Mouse (Mus musculus) Patski (cell line): ENCODE data around the gene Tle6. TPM values are rescaled to one million over a fixed set of nuclear protein-coding genes. Genes with fewer than 3 reads are reported as not detected.

Source experiments
- ATAC-seq: fragments of 100-300 bp; one replicate; pipeline ENCODE4 v1.8.0; 2021
- CTCF ChIA-PET: fragments of 350-600 bp; sonication (Branson Sonifier 250); formaldehyde crosslinking; loops from one replicate; lab custom pipeline; 2022; ENCODE audit warnings: inconsistent platforms; lab: Charles Lee
- POLR2A ChIA-PET: fragments of 350-600 bp; sonication (Branson Sonifier 250); formaldehyde crosslinking; loops from one replicate; lab custom pipeline; 2022; ENCODE audit warnings: antibody characterized with exemption, inconsistent platforms; lab: Charles Lee
- DNase-seq: peaks from one replicate; pipeline ENCODE4 v3.0.0-alpha.2; 2011; ENCODE audit warnings: low read depth, low spot score
- H3K27me3 ChIP-seq: fragments of 371-371 bp; one replicate; pipeline ENCODE4 v1.5.1; 2021
- CTCF ChIP-seq: fragments of 100-300 bp; IDR thresholded peaks from one replicate; pipeline ENCODE4 v1.5.1; 2021
- in situ Hi-C: fragments of 300-500 bp; cut with MboI; formaldehyde crosslinking; loops from 3 replicates; pipeline ENCODE4 v1.11.1; 2018; ENCODE audit warnings: low pct_unique_long_range_greater_than_20kb, mixed read lengths
- polyA plus RNA-seq: library from polyadenylated mRNA; unstranded; gene quantifications from one replicate; pipeline ENCODE4 v1.2.3, GENCODE M21; 2021

Gene Tle6
- polyA plus RNA-seq, 1 experiment from 2014 or later, result 7.5 TPM

DNA sequence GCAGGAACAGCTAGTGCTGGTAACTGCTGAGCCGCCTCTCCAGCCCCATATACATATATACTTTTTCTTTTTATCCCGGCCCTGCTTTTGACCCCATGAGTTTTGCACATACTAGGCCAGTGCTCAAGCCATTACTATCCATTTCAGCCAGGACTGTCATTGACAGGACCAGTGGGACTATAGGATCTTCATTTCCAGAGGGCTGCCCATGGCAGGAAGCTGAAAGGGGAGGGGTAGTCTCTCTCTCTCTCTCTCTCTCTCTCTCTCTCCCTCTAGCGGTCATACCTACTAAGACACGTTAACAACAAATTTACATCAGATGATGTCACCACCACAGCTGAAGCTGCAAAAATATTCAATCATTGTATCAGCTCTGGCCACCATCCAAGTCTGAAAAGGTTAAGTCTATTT lies 1.9 kb upstream of the Tle6 start:
- DNase-seq (no peak), ATAC-seq (no peak)
- ChIA-PET POLR2A (interaction anchor here (0.5 to 0.6 kb wide), 3 partner anchors 31 to 41 kb away, joined by 3 to 8 read pairs (median 7); no protein-coding TSS in a partner anchor), CTCF (interaction anchor here (0.8 to 2.9 kb wide), 9 partner anchors 17 to 546 kb away, joined by 3 to 19 read pairs (median 4); no protein-coding TSS in a partner anchor)
- TF ChIP-seq CTCF, result no peak
- H3K27me3 ChIP-seq, result no peaks in the 10 kb centered on the region
- in situ Hi-C loops, result loop anchor here (5.0 to 10.0 kb wide), 3 partner anchors 48 to 562 kb away; partner anchors contain the start of gene Aes

DNA sequence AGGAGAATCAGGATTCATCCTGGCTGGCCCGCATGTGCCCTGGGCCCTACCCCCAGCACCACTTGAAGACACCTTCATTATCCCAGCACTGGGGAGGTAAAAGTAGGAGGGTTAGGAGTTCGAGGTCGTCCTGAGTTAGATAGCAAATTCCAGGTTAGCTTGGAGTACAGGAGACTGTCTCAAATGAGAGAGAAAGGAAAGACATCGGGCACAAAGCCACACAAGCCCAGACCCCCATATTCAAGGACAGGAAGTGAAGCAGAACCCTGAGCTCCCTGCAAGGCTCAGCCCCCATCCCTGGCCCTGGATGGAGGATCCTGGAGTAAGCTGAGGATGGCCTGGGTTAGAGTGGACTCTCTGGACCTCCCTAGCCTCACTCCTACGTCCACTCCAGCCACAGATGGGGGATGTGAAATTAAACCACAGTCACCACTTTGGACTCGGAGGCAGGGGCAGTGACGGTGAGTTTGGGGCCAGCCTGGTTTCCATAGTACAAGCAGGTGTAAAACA lies 578 bp upstream of the Tle6 start:
- CTCF ChIA-PET, result interaction anchor here (1.1 kb wide), 1 partner anchor 16 kb away, joined by 3 read pairs; no protein-coding TSS in a partner anchor
- TF ChIP-seq CTCF, result no peak
- ATAC-seq, result no peak
- in situ Hi-C loops, result loop anchor here (5.0 to 10.0 kb wide), 3 partner anchors 47 to 563 kb away; partner anchors contain the start of gene Aes
- POLR2A ChIA-PET, result interaction anchor here (1.0 kb wide), 1 partner anchor 39 kb away, joined by 3 read pairs; no protein-coding TSS in a partner anchor
- no peak for DNase-seq
- H3K27me3 ChIP-seq, result no peaks in the 10 kb centered on the region

DNA sequence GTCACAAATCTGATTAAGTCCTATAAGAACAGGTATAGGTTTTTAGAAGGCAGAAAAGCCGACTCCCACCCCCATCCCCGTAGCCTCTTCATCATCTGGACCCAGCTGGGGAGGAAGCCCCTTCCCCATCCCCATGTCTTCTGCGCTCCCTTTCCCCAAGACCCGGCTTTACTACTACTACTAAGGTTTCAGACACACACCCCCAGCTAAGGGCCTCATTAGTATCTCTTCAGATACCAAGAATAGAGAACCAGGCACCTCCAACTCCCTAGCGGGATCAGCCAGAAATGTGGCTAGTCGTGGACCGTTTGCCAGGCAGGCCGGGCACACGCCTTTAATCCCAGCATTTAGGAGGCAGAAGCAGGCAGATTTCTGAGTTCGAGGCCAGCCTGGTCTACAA lies 777 bp downstream of the Tle6 start:
- DNase-seq, result no peak
- no peak for TF ChIP-seq CTCF
- no peaks in the 10 kb centered on the region for H3K27me3 ChIP-seq
- ChIA-PET POLR2A (no interaction called here), CTCF (no interaction called here)
- in situ Hi-C loops, result loop anchor here (5.0 to 10.0 kb wide), 3 partner anchors 45 to 565 kb away; partner anchors contain the start of gene Aes
- no peak for ATAC-seq

DNA sequence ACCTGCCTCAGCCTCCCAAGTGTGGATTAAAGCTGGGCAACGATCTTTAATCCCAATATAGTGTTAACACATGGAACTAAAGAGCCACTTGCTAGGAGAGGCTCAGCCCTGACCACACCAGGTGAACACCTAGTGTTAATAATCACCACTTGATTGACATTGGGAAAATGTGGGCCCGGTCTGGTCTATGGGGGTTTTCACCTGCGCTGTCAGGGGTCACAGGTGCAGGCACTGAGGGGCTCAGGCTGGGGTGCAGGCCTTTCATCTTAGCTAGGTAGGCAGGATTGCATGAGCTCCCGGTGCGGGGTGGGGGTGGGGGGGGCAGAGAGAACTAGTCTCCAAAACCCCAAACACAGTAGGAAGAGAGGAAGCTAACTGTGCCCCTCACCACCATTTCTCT lies 1.2 kb downstream of the Tle6 start:
- H3K27me3 ChIP-seq, result no peaks in the 10 kb centered on the region
- in situ Hi-C loops, result loop anchor here (5.0 to 10.0 kb wide), 3 partner anchors 45 to 565 kb away; partner anchors contain the start of gene Aes
- ChIA-PET POLR2A (no interaction called here), CTCF (no interaction called here)
- no peak for DNase-seq
- no peak for ATAC-seq
- TF ChIP-seq CTCF, result no peak

DNA sequence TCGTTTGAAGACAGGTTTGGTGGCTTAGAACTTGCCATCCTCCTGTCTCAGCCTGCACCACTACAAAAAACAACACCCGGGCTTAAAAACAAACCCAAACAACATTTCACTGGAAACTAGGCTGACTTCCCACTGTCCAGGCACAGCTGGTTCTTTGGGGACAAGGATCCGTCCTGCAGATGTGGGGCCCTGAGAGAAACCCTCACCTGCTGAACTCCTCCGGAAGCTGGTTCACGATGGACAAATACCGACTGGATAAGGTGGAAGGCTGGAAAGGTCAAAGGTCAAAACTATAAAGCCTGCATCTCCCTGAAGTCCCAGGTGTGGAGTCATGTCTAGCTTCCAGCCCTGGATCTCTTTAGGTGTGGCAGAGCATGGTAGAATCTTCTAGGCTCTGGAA lies 2.0 kb downstream of the Tle6 start:
- no peak for TF ChIP-seq CTCF
- no peak for ATAC-seq
- DNase-seq, result no peak
- ChIA-PET POLR2A (no interaction called here), CTCF (interaction anchor here (0.6 to 1.5 kb wide), 2 partner anchors 11 to 27 kb away, joined by 3 to 4 read pairs; no protein-coding TSS in a partner anchor)
- no peaks in the 10 kb centered on the region for H3K27me3 ChIP-seq
- in situ Hi-C loops, result no loop called here

DNA sequence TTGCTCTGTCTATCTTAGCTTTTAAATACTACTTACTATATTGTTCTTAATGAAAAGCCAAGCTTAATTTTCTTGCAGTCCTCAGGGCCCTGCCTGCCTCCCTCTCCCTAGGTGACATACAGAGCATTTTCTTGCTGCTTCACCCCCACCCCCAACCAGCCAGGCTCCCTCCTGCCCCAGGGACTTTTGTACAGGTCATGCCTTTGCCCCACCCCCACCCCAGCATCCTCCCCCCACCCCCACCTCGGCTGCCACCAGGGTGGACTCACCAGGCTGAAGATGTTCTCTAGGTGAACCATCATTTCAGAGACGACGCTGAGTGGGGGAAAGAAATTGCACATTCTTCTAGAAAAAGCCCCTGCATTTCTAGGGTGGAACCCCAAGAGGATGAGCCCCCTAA lies 2.5 kb downstream of the Tle6 start:
- in situ Hi-C loops, result no loop called here
- ChIA-PET POLR2A (interaction anchor here (2.3 kb wide), 1 partner anchor 27 kb away, joined by 10 read pairs; no protein-coding TSS in a partner anchor), CTCF (interaction anchor here (0.6 to 1.5 kb wide), 2 partner anchors 11 to 27 kb away, joined by 3 to 4 read pairs; no protein-coding TSS in a partner anchor)
- DNase-seq, result no peak
- no peaks in the 10 kb centered on the region for H3K27me3 ChIP-seq
- no peak for TF ChIP-seq CTCF
- ATAC-seq, result no peak

DNA sequence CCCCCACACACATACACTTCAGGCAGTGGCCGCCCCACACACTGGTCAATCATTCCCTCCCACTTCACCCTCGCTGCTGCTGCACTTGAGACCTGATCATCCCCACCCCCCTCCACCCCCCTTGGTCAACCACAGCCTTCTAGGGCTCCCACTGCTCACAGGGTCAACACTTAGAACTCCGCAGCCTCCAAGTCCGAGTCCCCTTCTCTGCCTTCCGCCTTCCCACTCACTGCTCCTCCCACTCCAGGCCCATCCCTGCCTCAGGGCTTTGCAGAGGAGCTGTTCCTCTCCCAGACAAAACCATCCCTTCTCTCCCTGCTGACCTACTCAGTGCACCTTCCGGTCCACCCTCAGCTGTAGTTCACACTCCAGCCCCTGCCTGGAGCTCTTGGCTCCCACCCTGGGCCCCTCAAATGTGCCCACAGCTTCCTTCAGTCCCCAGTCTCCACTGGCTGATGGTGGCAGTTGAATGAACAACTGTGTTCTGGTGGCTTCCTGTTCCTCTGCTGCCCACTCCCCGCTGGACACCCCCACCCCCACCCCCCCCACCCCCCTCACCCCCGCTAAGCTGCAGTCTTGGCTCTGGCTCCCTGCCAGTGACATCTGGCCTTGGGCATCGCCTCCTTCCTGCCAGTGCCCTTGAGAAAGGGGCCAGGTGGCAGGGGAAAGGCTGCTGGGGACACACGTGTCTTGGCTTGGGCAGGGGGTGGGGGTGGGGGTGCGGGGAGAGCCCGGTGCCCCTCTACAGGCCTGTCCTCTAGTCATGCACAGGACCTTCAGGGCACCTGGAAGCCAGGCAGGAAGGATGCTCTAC lies 3.5 kb downstream of the Tle6 start:
- ChIA-PET CTCF (interaction anchor here (1.5 kb wide), 1 partner anchor 26 kb away, joined by 3 read pairs; no protein-coding TSS in a partner anchor), POLR2A (interaction anchor here (0.6 to 2.3 kb wide), 2 partner anchors 26 to 33 kb away, joined by 4 to 10 read pairs; no protein-coding TSS in a partner anchor)
- in situ Hi-C loops, result no loop called here
- H3K27me3 ChIP-seq, result no peaks in the 10 kb centered on the region
- no peak for TF ChIP-seq CTCF
- DNase-seq (no peak), ATAC-seq (no peak)

DNA sequence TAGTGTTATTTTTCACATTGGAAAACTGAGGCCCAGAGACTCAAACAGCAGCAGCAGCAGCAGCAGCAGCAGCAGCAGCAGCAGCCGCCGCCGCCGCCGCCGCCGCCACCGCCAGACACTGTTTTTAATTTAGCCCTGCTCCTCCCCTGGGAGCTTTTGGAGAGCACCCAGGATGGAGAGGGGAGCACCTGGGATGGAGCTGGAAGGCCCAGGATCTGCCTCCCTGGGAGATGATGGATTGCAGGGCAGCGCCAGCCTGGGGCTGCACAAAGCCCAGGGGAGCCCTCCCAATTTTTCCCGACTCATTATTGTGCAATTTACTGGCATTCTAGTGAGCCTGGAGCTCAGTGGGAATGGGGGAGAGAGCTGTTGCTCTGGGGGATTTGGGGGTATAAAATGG lies 4.3 kb downstream of the Tle6 start:
- in situ Hi-C loops, result no loop called here
- ChIA-PET CTCF (no interaction called here), POLR2A (interaction anchor here (1.0 to 2.3 kb wide), 3 partner anchors 8 to 25 kb away, joined by 3 to 10 read pairs (median 3); no protein-coding TSS in a partner anchor)
- H3K27me3 ChIP-seq, result no peaks in the 10 kb centered on the region
- TF ChIP-seq CTCF, result no peak
- DNase-seq, result no peak
- ATAC-seq, result no peak

DNA sequence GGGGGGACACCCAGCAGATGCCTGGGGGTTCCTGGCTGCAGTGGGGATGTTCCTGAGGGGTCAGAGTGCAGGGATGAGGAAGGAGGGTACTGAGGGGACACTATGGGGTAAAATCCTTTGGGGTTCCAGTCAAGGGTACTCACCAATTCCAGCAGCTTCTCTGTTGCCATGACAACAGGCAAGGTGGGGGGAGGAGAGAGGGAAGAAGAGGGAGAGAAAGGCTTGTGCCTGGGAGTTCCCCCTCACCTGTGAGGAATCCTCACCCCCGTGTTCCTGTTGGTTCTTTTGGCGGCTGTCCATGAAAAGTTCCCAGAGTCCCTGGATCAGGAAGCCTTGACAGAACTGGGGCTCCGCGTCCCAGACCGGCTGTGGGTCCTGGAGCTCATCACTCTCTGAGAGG lies 5.3 kb downstream of the Tle6 start:
- ChIA-PET POLR2A (interaction anchor here (0.7 to 1.3 kb wide), 3 partner anchors 9 to 22 kb away, joined by 3 to 4 read pairs (median 3); no protein-coding TSS in a partner anchor), CTCF (no interaction called here)

DNA sequence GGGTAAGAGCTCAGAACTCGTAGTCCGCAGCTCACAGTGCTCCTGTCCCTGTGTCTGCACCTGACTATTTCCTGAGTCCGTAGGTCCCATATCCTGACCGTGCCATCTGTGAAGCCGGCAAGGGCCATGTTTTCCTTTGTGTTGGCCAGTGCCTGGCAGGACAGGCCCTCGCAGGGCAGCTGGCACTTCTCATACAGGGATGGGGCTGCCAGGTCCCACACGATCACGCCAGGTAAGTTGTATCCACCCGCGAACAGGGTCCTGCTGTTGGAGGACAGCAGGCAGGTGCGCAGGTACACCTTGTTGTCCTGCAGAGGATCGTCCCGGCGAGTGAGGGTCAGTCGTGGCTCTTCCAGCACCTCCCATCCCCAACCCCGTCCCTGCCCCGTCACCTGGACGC lies 6.9 kb downstream of the Tle6 start:
- DNase-seq (no peak), ATAC-seq (no peak)
- POLR2A ChIA-PET, result no interaction called here
- no peak for TF ChIP-seq CTCF
- no peaks in the 10 kb centered on the region for H3K27me3 ChIP-seq
- CTCF ChIA-PET, result no interaction called here
- in situ Hi-C loops, result no loop called here

More for the DNA sequence above, 5.3 kb downstream of the Tle6 start:
- H3K27me3 ChIP-seq, result no peaks in the 10 kb centered on the region
- DNase-seq (no peak), ATAC-seq (no peak)
- no peak for TF ChIP-seq CTCF
- in situ Hi-C loops, result no loop called here
